Mouse (Mus musculus) kidney, postnatal 36 days (tissue): Measurements from ENCODE around the gene Ajap1.

Source experiments
- DNase-seq, 2 experiments: peaks; one replicate each; pipeline ENCODE4 v3.0.0; 2021 to 2022; ENCODE audit warnings: mixed read lengths in 2 of 2

The Ajap1 gene

GRCm38 (mm10) chr4:153344999-153345398, 137.6 kb downstream of the Ajap1 start:
- no peak for DNase-seq

DNA sequence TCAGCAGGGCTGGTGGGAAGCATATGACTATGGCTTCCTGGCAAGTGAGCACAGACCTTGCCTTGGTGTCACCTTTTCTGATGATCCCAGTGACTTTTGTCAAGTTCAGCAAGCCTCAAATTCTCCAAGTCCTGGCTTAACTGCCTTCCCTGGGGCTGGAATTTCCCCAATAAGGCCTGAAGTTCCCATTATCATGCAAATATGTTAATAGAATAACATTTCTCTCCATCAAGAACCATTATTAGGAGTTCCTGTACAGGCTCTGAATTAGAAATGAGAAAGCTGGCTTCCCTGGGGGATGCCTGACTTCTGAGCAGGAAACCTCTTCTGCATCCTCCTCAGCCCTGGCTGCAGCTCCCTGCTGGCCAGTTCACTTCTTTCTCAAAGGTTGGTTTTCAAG, 141.7 kb downstream of the Ajap1 start:
- no peak for DNase-seq

GRCm38 (mm10) chr4:153335301-153335799, 147.3 kb downstream of the Ajap1 start:
- DNase-seq, result no peak

DNA sequence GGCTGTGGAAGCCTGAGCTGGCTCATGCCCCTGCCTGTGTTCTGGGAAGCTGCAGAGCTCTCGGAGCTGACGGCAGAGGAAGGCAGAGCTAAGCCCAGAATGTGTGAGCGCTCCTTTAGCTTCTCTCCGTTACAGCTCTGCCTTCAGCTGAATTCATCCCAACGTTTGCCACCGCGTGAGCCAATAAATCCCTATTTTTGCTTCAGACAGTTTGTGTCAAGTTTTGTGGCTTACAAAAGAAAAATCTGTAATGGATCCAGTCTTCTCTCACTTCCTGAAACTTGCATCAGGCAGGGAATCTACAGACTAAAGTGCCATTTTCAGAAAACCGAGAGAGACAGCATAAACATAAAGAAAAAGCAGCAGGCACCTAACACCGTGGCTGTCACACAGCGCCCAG, 154.8 kb downstream of the Ajap1 start:
- no peak for DNase-seq
